Mouse (Mus musculus) MN1 (cell line): Measurements from ENCODE around the gene Akr1b10.
"Not testable (repeated sequence)": the region's sequence is repeated elsewhere in the genome, so short reads cannot be mapped to it uniquely, and the experiment has no call there.

ENCODE experiments used
- DNase-seq: peaks from one replicate; pipeline ENCODE4 v3.0.0-alpha.2; 2016; ENCODE audit warnings: low spot score

Gene Akr1b10

DNA sequence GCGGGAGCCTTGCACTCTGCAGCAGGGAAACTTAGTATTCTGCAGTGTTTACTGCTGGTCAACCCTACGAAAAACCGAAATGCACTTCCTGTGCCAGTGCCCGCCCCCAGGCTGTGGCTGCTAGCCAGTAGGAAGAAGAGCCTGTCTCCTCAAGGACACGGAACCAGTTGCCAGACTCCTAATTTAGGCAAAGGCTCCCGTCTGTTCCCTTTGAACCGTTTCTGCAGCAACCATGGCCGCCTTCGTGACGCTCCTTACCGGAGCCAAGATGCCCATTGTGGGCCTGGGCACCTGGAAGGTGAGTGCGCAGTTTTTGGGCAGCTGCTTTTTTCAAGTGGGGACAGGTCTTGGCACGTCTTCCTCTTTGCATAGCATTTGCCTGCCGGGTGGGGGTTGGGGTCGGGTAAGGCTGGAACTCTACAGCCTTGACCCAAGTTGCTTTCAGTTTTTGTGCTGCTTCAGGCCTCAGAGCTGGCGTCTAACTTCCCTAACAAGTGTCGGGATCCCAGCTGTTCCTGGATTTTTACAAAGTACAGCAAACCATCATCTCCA is at the start of gene Akr1b10:
Akr1b10 (plus strand) TSS at position 109 of the 552 bp plus-strand sequence.
- peak; percentile 80 for DNase-seq

DNA sequence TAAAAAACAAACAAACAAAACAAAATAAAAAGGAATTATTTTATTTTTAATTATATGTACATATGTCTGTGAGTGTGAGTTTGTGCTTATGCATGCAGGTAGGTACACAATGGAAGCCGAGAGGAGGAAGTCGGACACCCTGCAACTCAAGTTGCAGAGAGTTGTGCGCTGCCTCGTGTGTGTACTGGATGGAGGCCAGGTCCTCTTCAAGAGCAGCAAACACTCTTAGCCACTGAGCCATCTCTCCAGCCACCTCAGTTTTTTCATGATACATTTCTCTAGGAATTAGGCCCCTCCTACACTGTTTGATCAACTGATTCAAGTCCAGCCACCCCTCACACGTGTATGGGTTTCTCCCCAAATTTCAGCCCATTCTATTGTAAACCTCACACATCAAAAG is 49.3 kb upstream of the Akr1b10 start:
- no peak for DNase-seq

DNA sequence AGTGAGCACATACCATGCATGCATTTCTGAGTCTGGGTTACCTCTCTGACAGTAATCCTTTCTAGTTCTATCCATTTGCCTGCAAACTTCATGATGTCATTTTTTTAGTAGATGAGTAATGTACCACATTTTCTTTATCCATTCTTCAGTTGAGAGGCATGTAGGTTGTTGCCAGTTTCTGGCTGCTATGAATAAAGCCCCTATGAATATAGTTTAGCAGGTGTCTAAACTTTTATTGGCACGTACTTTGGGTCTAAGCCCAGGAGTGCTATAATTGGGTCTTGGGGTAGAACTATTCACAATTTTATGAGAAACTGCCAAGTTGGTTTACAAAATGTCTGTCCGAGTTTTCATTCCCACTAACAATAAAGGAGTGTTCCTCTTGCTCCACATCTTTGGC is 46.2 kb upstream of the Akr1b10 start:
- no peak for DNase-seq

DNA sequence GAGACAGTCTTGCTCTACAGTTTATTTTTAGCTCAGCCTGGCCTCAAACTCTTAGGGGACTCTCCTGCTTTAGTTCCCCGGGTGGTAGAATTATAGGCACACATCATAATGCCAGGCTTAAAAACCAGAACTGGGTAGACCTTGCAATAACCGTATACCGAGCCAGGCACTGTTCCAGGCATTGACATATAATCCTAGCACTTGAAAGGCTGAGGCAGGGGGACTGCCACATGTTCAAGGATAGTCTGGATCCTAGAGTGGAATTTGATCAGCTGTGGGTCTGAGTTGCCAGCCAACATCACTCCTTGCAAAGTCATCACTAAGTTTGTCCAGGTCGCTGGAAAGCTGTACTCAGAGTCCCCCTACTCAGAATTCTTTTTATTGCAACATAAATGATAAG is 42.0 kb upstream of the Akr1b10 start:
- no peak for DNase-seq

DNA sequence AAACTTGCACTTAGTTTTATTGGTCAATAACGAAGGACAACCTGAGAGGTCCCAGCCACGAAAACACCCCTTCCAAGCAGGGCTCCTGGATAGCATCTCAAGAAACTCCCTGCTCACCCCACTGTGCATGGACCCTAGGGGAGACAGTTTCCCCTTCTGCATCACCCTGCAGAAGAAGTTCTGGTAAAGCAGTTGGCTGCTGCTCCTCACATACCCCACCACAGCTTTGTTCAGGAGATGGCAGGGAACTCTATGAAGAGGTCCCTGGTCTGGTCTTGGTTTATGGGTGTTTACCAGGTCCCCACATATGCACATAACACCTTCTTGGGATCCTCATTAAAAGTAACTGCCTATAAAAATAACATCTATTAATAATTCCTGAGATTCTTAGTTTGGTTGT is 41.5 kb upstream of the Akr1b10 start:
- no peak for DNase-seq

DNA sequence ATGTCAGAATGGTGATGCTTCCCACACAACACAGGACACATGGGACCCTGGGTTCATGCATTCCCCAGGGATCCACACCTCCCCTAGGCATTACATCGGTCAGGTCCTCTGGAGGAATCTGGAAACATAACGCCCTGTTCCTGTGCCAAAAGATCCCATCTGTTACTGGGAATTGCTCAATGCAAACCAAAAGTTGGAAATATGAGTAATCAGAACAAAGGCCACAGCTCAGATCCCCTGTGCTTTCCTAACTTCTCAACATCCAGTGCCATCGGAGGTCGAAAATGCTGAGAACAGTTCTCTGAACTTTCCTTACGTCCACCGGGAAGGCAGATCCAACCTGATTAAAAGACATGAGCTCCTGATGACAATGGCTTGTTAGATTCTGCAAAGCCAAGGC is 40.6 kb upstream of the Akr1b10 start:
- no peak for DNase-seq

DNA sequence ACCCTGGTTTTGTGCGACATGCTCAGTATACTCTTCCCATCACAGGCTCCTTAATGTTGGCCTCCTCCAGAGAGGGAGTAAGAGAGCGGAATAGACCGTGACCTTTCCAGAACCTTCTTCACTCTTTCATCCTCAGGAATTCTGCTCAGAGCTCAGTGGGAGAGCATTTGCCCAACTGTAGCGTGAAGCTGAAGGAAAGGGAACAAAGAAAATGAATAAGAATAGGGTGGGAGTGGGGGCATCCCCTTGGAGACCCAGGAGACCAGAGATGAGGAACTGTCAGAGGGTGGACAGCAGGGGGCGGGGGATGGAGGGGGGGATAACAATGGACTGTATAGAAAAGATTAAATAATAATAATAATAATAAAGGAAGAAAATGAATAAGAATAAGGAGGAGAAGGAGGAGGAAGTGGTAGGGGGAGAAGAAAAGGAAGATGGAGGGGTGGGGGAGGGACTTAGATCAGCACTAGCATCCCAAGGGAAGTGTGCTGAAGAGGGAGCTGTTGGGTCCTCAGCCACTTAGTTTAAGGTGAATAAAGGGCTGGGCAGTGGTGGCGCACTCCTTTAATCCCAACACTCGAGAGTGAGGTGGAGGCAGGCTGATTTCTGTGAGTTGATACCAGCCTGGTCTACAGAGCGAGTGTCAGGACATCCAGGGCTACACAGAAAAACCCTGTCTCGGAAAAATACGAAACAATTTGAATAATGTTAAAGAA is 39.7 kb upstream of the Akr1b10 start:
- peak; percentile 18 for DNase-seq

DNA sequence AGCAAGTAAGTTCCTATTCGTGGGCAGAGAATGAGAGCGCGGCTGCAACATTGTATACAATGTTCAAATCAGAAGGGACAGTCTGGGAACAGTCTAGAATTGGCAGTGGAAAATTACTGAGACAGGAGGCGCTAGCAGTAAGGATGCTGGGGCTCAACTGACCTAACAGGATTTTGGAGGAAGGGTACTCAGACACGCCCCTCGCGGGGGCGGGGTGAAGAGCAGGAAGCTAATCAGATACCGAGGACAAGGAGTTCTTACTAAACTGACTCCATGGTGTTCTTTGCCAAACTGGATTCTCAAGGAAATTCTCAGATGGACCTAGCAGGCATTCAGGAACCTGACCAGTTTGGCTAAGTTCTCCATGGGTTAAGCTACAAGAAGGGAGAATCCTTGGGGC is 39.1 kb upstream of the Akr1b10 start:
- peak; percentile 50 for DNase-seq

DNA sequence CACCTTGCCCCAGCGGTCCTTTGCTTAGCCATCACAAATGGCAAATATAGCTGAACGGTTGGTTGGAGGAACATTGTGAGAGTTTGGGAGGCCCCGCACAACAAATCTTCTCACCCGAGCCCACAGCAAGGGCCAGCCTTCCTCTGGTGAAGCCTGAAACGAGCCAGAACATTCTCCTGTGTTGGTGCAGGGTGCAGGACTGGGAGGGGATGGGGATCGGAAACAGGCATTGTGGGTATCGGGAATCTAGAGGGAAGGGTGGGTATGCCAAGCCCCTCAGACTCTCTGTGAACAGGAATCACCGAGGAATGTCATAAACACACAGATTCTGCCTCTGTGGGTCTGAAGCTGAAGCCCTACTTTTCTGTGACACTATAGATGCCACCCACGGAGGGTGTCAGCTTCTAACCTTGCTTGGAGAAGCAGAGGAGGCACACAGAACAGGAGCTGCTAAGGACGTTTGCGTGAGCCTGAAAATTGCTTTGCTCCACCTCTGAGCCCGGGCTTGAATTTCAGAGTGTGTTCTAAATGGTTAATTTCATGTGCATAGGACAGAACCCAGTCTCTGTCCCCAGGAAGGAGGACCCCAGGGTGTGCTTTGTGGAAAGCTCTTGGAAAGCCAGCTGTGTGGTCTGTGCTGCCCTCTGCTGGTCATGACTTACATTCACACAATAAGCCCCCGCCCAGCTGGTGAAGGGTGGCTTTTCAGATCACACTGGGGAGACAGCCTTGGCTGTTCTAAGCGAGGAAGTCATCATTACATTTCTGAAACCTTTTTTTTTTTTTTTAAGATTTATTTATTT is 37.7 kb upstream of the Akr1b10 start:
- DNase-seq, result peak; percentile 84

DNA sequence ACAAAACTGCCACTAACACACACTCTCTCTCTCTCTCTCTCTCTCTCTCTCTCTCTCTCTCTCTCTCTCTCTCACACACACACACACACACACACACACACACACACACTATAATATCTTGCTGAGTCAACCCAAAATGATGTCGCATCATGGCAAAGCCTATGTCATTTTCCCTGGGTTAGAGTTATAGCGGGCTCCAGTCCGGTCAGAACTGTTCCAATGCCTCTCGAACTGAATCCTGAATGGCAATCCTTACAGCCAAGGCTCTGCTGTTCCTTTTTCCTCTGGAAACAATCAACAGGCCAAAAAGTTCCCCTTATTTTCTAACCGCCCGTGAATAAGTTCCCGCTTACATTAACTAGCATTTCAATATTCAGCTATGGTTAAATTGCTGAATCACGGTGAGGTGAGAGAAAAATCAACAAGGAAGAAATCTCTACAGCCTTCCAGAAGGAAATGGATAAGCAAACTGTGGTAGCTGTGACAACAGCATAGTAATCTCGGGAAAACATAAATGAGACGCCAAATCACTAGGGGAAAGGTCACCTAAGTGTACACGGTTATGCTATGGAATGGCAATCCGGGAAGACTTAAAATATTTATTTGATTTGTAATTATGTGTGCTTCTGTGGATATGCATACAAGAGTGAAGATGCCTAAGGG is 33.9 kb upstream of the Akr1b10 start:
- DNase-seq, result no peak

DNA sequence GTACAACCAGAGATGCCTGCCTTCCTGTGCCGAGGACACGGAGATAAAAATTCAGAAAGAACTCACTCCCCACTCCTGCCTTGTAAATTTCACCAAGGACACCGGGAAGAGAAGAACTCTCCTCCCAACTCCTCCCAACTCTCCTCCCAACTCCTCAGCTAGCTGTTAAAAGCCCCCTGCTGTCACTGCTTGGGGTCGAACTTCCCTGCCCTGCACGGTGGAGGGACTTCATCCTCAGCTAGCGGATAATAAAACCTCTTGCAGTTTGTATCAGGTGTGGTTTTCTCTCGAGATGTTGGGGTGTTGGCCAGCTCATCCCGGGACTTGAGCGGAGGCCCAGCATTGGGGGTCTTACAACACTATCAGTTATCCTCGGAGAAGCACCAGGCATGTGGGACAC is 32.5 kb upstream of the Akr1b10 start:
- not testable (repeated sequence) for DNase-seq

DNA sequence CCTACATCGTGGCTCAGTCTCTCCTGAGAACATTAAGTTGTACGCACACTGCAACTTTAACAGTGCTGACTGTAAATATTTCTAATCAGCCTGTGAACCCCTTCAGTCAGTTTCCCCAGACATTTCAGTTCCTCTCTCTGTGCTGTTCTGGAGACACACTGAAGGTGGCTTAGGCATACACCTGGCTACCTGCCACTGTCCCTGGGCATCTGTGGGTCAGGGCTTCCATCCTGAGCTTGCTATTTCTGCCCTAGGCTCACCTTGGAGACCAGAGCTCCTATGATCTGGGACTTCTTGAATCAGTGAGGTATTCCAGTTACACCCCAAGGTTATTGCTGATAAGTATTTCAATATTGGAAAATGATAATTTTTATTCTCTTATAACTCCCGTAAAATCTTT is 31.6 kb upstream of the Akr1b10 start:
- no peak for DNase-seq

DNA sequence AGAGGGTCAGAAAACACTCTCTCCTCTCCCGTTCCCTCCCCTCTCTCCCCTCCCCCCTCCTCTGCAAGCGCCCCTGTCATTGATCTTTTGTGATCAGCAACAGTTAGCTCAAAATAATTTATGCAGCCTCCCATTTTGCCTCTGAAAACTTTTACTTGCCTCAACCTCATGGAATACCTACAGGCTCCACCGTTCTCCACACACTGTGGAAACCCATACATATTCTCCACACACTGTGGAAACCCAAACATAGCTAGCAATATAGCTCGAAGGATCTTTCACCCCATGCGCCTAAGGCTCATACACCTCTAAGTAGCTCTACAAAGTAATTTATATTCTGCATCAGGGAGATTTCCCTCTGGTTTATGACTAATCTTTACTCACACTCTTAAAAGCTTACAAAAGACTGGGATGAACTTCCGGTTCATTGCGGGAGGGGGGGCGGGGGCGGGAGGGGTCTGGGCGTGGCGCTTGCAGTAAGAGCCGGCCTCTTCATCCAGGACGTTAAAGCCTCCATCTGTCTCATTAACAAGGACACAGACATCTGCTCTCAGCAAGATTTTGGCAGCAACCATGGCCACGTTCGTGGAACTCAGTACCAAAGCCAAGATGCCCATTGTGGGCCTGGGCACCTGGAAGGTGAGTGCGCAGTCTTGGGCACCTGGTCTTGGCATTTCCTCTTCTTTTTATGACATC is 30.2 kb upstream of the Akr1b10 start, which contains the start of gene Akr1b8:
Akr1b8 (plus strand) TSS at position 462 of the 696 bp plus-strand sequence.
- DNase-seq, result peak; percentile 43

DNA sequence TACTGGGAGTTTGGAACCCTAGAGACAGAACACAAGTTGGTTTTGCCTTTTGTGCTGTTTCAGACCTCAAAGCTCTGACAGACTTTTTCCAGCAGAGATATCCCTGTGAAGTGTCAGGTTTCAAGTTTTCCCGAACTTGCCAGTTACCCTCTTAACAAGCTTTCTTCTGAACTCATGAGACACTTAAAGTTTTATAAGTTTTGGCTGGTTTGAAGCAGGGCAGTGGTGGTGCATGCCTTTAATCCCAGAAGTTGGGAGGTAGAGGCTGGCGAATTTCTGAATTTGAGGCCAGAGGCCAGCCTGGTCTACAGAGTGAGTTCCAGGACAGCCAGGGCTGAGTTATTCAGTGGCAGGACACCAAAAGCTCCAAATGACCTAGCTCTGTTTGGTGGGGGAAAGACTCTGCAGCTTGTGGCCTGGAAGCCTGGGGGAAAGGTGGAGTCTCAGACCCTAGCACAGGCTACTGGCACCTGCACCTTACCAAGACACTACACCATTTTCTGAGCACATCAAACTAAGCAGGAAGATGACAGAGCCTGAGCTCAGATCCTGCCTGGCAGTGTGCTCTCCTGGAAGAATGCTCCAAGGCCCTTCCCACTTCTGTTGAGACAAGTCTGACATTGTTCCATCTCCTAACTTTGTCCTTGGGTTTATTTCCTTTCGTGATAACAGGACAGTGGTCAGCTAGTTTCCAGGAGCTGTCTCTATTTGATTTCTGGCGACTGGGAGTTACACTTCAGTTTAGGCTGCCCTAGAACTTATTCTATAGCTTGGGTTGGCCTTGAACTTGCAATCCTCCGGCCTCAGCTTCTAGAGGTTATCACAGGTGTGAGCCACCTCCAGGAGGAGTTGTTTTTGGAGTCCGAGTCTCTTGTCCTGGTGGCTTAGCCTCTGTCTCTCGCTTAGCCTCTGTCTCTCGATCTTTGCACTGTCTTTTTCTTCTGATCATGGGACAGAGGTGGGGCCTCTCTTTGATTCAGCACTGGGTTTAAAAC is 29.4 kb upstream of the Akr1b10 start:
- DNase-seq, result no peak

DNA sequence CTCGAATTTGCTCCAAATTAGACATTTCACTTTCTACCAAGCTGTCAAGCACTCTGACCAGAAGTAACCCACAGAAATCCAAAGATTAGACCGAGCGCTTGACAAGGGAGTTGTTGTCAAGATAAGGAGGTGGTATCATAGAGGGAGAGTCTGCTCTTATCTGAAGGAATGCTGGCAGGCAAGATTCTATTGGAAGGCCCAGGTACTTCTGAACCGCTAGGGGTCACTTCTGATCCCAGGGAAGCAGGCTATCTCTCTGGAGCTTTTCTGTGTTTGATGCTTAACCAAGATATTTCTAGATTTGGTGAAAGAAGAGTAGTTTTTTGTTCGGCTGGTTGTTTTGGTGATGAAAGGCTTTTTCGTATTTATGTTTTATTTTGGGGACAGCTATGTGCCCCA is 28.7 kb upstream of the Akr1b10 start:
- no peak for DNase-seq

DNA sequence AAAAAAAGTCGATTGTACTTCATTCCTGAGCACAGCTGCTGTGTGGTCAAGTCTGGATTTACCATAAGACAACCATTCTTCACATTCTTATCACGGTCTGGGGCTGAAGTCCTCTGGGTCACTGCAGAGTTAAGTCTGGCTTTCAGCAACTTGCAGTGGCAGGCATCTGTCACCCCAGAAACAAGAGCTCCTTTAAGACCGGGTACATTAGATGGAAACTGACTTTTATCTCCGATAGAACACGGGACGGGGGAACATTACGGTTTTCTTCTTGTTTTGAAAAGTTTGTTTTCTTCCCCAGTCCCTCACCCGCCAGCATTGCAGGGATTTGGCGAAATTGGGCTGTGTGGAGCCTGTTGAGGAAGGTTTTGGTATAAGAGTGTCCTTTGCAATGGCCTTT is 28.2 kb upstream of the Akr1b10 start:
- no peak for DNase-seq

DNA sequence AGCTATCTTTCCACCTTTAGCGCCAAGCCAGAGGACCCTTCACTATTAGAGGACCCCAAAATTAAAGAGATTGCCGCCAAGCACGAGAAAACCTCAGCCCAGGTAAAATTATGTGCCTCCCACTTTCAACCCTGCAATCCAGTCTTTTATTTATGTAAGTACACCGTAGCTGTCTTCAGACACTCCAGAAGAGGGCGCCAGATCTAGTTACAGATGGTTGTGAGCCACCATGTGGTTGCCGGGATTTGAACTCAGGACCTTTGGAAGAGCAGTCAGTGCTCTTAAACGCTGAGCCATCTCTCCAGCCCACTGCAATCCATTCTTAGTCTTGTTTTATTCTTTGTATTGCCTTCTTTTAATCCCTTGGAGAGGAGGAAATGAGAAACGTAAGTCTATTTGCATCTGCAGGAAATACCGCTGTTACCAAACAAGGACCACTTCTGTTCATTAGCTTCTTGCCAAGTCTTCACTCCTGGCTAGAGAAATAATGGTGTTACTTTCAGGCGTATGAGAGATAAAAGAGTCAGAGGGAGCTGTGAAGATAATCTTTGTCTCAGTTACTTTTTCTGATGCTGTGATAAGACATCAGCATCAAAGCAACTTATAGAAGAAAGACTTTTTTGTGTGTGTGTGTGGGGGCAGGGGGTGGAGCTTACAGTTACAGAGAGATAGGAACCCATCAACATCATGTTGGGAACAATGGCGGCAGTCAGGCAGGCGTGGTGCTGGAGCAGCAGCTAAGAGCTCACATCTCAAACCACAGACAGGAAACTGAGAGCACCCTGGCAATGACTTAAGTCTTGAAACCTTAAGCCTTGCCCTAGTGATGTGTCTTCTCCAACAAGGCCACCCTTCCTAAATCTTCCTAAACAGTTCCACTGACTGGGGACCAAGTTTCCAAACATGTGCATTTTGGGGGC is 19.5 kb upstream of the Akr1b10 start:
- no peak for DNase-seq

DNA sequence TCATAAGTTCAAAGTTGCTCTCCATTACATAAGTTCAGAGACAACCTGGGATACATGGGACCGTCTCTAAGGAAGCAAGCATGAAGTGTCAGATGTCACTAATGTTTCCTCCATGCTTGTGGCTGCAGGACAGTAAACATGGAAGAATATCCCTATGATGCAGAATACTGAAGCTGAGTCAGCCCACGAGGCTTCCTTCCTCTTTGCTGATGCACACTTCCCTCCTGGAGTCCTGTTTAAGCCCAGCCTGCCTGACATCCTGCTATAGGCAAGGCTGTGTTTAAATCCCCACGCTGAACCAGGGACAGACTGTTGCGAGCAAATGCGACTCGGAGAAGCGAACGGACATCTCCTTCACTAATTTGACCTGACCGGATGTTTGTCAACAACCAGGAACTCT is 16.0 kb upstream of the Akr1b10 start:
- no peak for DNase-seq

DNA sequence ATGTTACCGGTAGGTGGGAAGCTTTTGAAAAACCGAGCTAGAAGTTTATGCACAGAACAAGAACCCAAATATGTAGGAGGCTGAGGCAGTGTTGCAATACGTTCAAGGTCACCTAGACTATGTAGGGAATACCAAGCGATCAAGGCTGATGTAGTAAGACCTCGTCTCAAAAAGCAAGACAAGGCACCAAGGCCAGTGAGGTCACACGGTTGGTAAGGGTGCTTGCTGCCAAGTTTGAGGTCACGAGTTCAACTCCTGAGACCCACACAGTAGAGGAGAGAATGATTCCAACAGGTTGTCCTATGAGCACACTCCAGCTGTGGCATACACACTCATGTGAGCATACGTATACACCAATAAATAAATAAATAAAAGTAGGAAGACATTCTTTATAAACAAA is 13.9 kb upstream of the Akr1b10 start:
- no peak for DNase-seq
